Comparison of ENCODE assay signal across 8 mouse cellular contexts in the genomic region with DNA sequence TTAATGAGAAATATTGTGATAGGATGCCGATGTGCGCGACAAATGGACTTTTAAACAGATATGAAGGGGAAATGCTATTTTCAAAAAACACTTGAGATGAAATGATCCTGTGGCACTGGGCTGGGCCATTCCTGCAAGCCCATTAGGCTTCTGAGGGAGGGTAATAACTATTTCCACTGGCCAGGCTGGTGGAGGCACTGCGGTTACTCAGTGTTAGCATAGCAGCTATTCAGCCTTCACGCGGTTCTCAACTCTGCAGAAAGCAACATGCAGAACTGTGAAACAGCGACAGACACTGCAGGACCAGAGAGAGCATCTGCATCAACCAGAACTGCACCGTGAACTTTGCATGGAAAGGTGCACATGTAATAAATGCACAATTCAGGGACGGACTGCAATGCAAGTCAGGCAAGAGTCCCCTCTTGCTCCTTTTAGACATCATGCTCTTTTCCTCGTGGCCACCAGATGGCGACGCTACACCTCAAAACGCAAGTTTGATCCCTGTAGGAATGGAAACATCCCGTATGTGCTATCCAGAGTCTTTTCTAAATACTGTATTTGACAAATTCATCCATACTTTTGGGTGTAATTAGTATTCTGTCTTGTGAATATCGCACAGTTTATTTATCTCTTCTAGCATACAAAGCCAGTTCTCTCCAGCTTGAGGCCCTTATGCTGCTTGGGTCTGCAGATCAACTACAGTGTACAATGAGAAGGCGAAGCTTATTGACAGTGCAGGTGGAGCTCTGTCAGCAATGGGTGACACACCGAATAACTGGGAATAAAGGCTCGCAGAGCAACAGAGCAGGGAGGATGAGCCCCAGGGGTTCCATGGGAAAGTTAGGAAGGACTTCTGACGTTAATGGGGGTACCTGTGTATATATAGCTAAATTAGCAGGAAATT.
DNase-seq lines count a peak whose midpoint lies in the region.

No protein-coding gene starts in this region.

- DNase-seq in urinary bladder, postnatal 25 days (ENCODE audit: low spot score), result peak; percentile 35
- DNase-seq in urinary bladder, adult 2 months (ENCODE audit: low spot score), result no peak
- peak; percentile 80 to 81 for DNase-seq in cerebellum, postnatal 14 days
- peak; percentile 64 to 78 for DNase-seq in frontal cortex, postnatal 36 days (ENCODE audit: low spot score in 2 of 2)
- peak; percentile 72 for DNase-seq in kidney, postnatal 10 days
- DNase-seq in lung, adult 18-20 months, result peak; percentile 22 to 42
- DNase-seq in ovary, postnatal 36 days (ENCODE audit: low spot score), result peak; percentile 45
- DNase-seq in natural killer cell, adult 2 months (ENCODE audit: low spot score in 2 of 2), result no peak

Comparison
In these comparisons a context has a peak if more than half of its experiments do, and no peak if none do; other contexts are left out.
1. DNase-seq: peak in urinary bladder, postnatal 25 days (single experiment), cerebellum, postnatal 14 days (2 of 2), frontal cortex, postnatal 36 days (2 of 2), kidney, postnatal 10 days (single experiment), lung, adult 18-20 months (2 of 2) and ovary, postnatal 36 days (single experiment); none in urinary bladder, adult 2 months (single experiment) and natural killer cell, adult 2 months (0 of 2).